Mouse (Mus musculus): ENCODE measurements around the gene Gm17304.

DNA sequence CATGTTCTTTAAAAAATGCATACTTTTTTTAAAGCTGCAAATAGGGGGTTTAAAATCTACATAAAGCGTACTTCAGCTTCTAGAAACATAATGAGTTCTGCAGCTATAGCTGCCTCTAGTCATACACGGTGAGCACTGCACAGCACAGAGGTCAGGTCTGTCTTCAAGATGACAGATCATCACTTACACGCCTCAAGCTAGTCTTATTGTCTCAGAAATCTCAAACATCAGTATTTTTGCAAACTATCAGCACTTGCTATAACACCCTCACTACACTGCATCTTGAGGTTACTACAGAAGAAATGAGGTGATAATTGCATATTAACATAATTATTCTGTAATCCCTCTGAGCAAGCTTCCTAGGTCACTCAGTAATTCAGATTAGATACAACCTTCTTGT is 33.0 kb downstream of the Gm17304 start:
- TF ChIP-seq GATA1 (IDR thresholded peaks at IDR 0.05; ENCODE audit: borderline replicate concordance, low read length) (no peak), FLI1 (IDR thresholded peaks at IDR 0.05; ENCODE audit: low read length) (no peak)

All from megakaryocyte, embryonic 14.5 days (primary cell).